Mouse (Mus musculus): ENCODE results near the gene Cdhr2. TPM values are rescaled to one million over a fixed set of nuclear protein-coding genes. Genes with fewer than 3 reads are reported as not detected.

The Cdhr2 gene
- total RNA-seq, 4 experiments from 2014 or later, result 0.27 to 0.54 (median 0.37) TPM

- DNase-seq (ENCODE audit: low spot score in 2 of 2), result no peak
Observed at GRCm38 (mm10) chr13:54780592-54780991, 79.3 kb downstream of the Cdhr2 start.

- no peak for DNase-seq (ENCODE audit: low spot score in 2 of 2)
Observed at GRCm38 (mm10) chr13:54781086-54781485, 79.8 kb downstream of the Cdhr2 start.

GRCm38 (mm10) chr13:54783235-54783634 is 82.0 kb downstream of the Cdhr2 start:
- DNase-seq (ENCODE audit: low spot score in 2 of 2), result no peak

GRCm38 (mm10) chr13:54783698-54784097 is 82.4 kb downstream of the Cdhr2 start, which contains the start of gene Eif4e1b:
Gene Eif4e1b, plus strand, starts transcription at chr13:54783998.
- DNase-seq (ENCODE audit: low spot score in 2 of 2), result no peak

Other genes with a start within 250 kb of the Cdhr2 start
- 10 to 100 TPM; 31.7 to 38.2 (median 33.2) TPM for gene Thoc3, start 232.6 kb upstream of the Cdhr2 start, total RNA-seq (2022)
- gene Simc1, start 197.7 kb upstream of the Cdhr2 start, total RNA-seq (2022), result 10 to 100 TPM; 14.1 to 17.7 (median 15.8) TPM
- 100 to 1,000 TPM; 130 to 147 (median 139) TPM for gene 4833439L19Rik, start 136.0 kb upstream of the Cdhr2 start, total RNA-seq (2022)
- 10 to 100 TPM; 28.2 to 37.2 (median 30.9) TPM for gene Arl10, start 126.4 kb upstream of the Cdhr2 start, total RNA-seq (2022)
- 10 to 100 TPM; 20.6 to 23.3 (median 20.8) TPM for gene Nop16, start 111.4 kb upstream of the Cdhr2 start, total RNA-seq (2022)
- gene Higd2a, start 111.3 kb upstream of the Cdhr2 start, total RNA-seq (2022), result 100 to 1,000 TPM; 134 to 161 (median 146) TPM
- gene Cltb, start 90.1 kb upstream of the Cdhr2 start, total RNA-seq (2022), result 100 to 1,000 TPM; 241 to 284 (median 264) TPM
- 10 to 100 TPM; 48.9 to 67.1 (median 53.6) TPM for gene Faf2, start 79.7 kb upstream of the Cdhr2 start, total RNA-seq (2022)
- gene Rnf44, start 7.6 kb upstream of the Cdhr2 start, total RNA-seq (2022), result 100 to 1,000 TPM; 130 to 151 (median 140) TPM
- 100 to 1,000 TPM; 123 to 141 (median 132) TPM for gene Gprin1, start 48.4 kb downstream of the Cdhr2 start, total RNA-seq (2022)
- gene Sncb, start 65.1 kb downstream of the Cdhr2 start, total RNA-seq (2022), result 100 to 1,000 TPM; 652 to 713 (median 673) TPM
- gene Eif4e1b, start 82.5 kb downstream of the Cdhr2 start, total RNA-seq (2022), result under 1 TPM in 1 of 4 experiments, not detected in 3; 0.35 TPM
- 10 to 100 TPM; 79.3 to 92.1 (median 82.9) TPM for gene Tspan17, start 87.9 kb downstream of the Cdhr2 start, total RNA-seq (2022)
- gene Unc5a, start 247.9 kb downstream of the Cdhr2 start, total RNA-seq (2022), result 100 to 1,000 TPM; 127 to 154 (median 141) TPM